Mouse (Mus musculus): ENCODE measurements around the gene Tepsin. TPM values are rescaled to one million over a fixed set of nuclear protein-coding genes. Genes with fewer than 3 reads are reported as not detected.
A peak's percentile ranks its signal among the peaks of the same experiment; 100 is the strongest.

Tepsin gene
- polyA plus RNA-seq, 1 experiment from 2014 or later: 23.0 TPM

DNA sequence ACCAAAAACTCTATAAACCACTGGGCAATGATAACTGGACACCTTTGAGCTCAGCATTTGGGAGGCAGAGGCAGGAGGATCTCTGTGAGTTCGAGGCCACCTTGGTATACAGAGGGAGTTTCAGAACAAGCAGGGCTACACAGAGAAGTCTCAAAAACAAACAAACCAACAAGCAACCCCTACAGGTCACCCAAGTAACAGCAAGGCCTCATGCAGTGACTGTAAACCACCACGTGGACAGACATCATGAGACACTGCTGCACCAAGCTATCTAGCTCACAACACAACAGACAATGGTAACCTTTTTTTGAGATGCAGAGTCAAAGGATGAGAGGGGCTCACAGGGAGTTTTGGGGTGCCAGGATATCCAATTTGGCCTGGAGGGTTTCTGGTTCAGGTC lies 28.3 kb upstream of the Tepsin start:
- no peaks in the 10 kb centered on the region for H3K9me3 ChIP-seq (replicated peaks)
- H3K27ac ChIP-seq: no peak overlapping the region
- H3K4me3 ChIP-seq: no peak overlapping the region
- no peak for DNase-seq (ENCODE audit: low spot score)
- H3K27me3 ChIP-seq (ENCODE audit: low read depth, poor library complexity, severe bottlenecking): no peaks in the 10 kb centered on the region
- peaks cover 88% of the 10 kb centered on the region for H3K36me3 ChIP-seq
- WGBS: 90% methylated on average over 2 of the region's 2 CpGs
- H3K4me1 ChIP-seq: peaks cover 9% of the 10 kb centered on the region; the same call in 1 of the 2 replicates

DNA sequence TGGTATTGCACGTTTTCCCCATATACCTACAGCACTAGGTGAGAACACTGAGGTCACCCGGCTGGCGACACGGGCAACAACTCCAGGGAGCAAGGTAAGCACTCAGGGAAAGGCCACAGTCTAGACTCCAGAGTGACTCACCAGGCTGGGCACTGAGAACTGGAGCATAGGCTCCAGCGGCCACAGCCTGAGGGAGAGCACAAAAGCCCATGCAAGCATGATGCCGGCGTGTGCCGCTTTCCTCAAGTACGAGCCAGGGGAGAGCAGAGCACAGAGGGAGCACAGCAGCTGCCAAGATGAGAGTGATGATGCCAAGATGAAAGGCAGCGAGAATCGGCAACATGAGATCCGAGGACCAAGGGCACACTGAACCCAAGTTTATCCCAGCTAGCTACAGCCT lies 23.6 kb upstream of the Tepsin start:
- H3K36me3 ChIP-seq: peaks cover 86% of the 10 kb centered on the region
- 91% methylated on average over 12 of the region's 12 CpGs for WGBS
- no peaks in the 10 kb centered on the region for H3K27me3 ChIP-seq (ENCODE audit: low read depth, poor library complexity, severe bottlenecking)
- H3K4me3 ChIP-seq: no peak overlapping the region
- H3K9me3 ChIP-seq (replicated peaks): no peaks in the 10 kb centered on the region
- DNase-seq (ENCODE audit: low spot score): no peak
- peaks cover 22% of the 10 kb centered on the region for H3K4me1 ChIP-seq
- peak overlapping the region; percentile 36; the same call in 1 of the 2 replicates for H3K27ac ChIP-seq

- Histone ChIP-seq H3K27ac (0 out of 2 replicates have a peak overlapping the region, but pooled peaks have one; percentile 12), H3K4me1 (peaks cover 26% of the 10 kb centered on the region), H3K4me3 (no peak overlapping the region), H3K36me3 (peaks cover 90% of the 10 kb centered on the region), H3K9me3 (replicated peaks) (no peaks in the 10 kb centered on the region), H3K27me3 (ENCODE audit: low read depth, poor library complexity, severe bottlenecking) (no peaks in the 10 kb centered on the region)
- WGBS: 86% methylated on average over 17 of the region's 17 CpGs
- DNase-seq (ENCODE audit: low spot score): peak; percentile 73
These were observed 22.3 kb upstream of the Tepsin start for GRCm38 (mm10) chr11:120120642-120121420.

- no peaks in the 10 kb centered on the region for H3K9me3 ChIP-seq (replicated peaks)
- peaks cover 33% of the 10 kb centered on the region for H3K4me1 ChIP-seq
- 89% methylated on average over 10 of the region's 10 CpGs for WGBS
- H3K36me3 ChIP-seq: peaks cover 91% of the 10 kb centered on the region
- no peak overlapping the region for H3K4me3 ChIP-seq
- DNase-seq (ENCODE audit: low spot score): no peak
- H3K27me3 ChIP-seq (ENCODE audit: low read depth, poor library complexity, severe bottlenecking): no peaks in the 10 kb centered on the region
- no peak overlapping the region; the same call in 1 of the 2 replicates for H3K27ac ChIP-seq
These were observed 21.5 kb upstream of the Tepsin start for GRCm38 (mm10) chr11:120119936-120120541.

- Histone ChIP-seq H3K9me3 (replicated peaks) (no peaks in the 10 kb centered on the region), H3K27me3 (ENCODE audit: low read depth, poor library complexity, severe bottlenecking) (no peaks in the 10 kb centered on the region), H3K4me3 (no peak overlapping the region), H3K36me3 (peaks cover 94% of the 10 kb centered on the region), H3K4me1 (peaks cover 42% of the 10 kb centered on the region), H3K27ac (peak overlapping the region; percentile 27; the same call in 1 of the 2 replicates)
- WGBS: 96% methylated on average over 7 of the region's 7 CpGs
- DNase-seq (ENCODE audit: low spot score): no peak
These were observed 20.6 kb upstream of the Tepsin start for GRCm38 (mm10) chr11:120119108-120119507.

DNA sequence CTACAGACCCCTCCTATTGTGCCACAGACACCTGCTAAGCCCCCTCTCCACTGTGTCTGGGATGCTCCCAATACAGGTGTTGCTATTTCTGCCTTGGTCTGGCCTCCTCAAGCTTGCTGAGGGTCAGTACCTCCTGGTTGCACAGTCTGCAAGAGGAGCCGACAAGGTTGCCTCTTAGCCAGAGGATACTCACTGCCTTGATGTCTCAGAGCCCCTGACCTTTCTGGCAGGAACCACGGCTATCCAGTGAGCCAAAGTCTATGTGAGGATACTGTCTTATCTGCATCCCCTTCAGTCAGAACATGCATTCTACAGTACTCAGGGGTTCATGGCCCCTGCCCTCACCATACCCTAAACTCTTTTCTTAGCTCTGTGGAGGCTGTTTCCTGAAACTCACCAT lies 19.1 kb upstream of the Tepsin start:
- no peak overlapping the region for H3K27ac ChIP-seq
- peaks cover 93% of the 10 kb centered on the region for H3K36me3 ChIP-seq
- no peak overlapping the region for H3K4me3 ChIP-seq
- no peaks in the 10 kb centered on the region for H3K27me3 ChIP-seq (ENCODE audit: low read depth, poor library complexity, severe bottlenecking)
- H3K9me3 ChIP-seq (replicated peaks): no peaks in the 10 kb centered on the region
- WGBS: 90% methylated on average over 2 of the region's 2 CpGs
- DNase-seq (ENCODE audit: low spot score): no peak
- peaks cover 45% of the 10 kb centered on the region for H3K4me1 ChIP-seq

DNA sequence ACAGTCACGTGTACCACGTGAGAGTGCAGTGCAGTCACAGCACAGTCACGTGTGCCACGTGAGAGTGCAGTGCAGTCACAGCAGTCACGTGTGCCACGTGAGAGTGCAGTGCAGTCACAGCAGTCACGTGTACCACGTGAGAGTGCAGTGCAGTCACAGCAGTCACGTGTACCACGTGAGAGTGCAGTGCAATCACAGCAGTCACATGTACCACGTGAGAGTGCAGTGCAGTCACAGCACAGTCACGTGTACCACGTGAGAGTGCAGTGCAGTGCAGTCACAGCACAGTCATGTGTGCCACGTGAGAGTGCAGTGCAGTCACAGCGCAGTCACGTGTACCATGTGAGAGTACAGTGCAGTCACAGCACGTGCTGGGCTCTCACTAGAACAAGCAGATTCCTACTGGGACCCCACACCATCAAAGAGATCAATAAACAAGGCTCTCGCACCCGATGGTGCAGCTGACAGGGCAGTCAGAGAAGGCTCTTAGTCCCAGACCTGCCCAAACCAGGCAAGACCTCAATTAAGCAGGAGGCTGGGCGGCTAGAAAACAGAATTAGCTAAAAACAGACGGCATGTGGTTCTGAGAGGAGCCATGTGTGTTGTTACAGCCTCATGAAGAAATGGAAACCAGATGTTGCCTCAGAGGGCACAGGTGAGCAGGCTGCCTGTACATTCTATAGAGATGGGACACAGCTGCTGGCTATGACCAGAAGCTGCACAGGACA lies 16.1 kb upstream of the Tepsin start:
- H3K4me3 ChIP-seq: no peak overlapping the region
- 69% methylated on average over 21 of the region's 21 CpGs for WGBS
- peak overlapping the region; percentile 71 for H3K27ac ChIP-seq
- DNase-seq (ENCODE audit: low spot score): peak; percentile 82
- no peaks in the 10 kb centered on the region for H3K27me3 ChIP-seq (ENCODE audit: low read depth, poor library complexity, severe bottlenecking)
- peaks cover 80% of the 10 kb centered on the region for H3K36me3 ChIP-seq
- no peaks in the 10 kb centered on the region for H3K9me3 ChIP-seq (replicated peaks)
- H3K4me1 ChIP-seq: peaks cover 45% of the 10 kb centered on the region

DNA sequence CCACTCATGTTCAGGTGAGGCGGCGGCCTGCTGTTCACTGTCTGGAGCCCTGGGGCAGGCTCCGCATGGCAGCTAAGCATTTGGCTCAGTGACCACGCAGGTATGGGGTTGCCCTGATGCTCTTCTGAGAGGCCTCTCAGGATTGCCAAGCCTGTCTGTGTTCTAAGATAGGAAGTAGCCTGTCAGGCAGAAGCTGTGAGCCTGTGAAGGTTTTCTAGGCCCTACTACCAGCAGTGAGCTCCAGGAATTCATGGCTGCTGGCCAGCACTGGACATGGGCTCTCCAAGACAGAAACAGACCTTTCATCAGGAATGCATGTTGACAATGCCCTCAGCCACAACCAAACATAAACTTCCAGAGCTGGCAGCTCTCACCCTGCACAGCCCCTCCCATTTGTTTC lies 13.6 kb upstream of the Tepsin start:
- H3K36me3 ChIP-seq: peaks cover 81% of the 10 kb centered on the region

GRCm38 (mm10) chr11:120111033-120111432 lies 12.5 kb upstream of the Tepsin start:
- peak; percentile 85 for DNase-seq (ENCODE audit: low spot score)
- Histone ChIP-seq H3K4me3 (no peak overlapping the region), H3K36me3 (peaks cover 80% of the 10 kb centered on the region)

More for the DNA sequence above, 13.6 kb upstream of the Tepsin start:
- Histone ChIP-seq H3K27ac (no peak overlapping the region), H3K4me3 (no peak overlapping the region), H3K9me3 (replicated peaks) (no peaks in the 10 kb centered on the region), H3K27me3 (ENCODE audit: low read depth, poor library complexity, severe bottlenecking) (no peaks in the 10 kb centered on the region), H3K4me1 (peaks cover 53% of the 10 kb centered on the region)
- WGBS: 93% methylated on average over 4 of the region's 4 CpGs
- no peak for DNase-seq (ENCODE audit: low spot score)

GRCm38 (mm10) chr11:120110554-120110953 lies 12.0 kb upstream of the Tepsin start:
- 70% methylated on average over 7 of the region's 7 CpGs for WGBS
- no peak overlapping the region for H3K27ac ChIP-seq
- no peak overlapping the region for H3K4me3 ChIP-seq
- H3K4me1 ChIP-seq: peaks cover 47% of the 10 kb centered on the region
- DNase-seq (ENCODE audit: low spot score): no peak
- peaks cover 81% of the 10 kb centered on the region for H3K36me3 ChIP-seq
- no peaks in the 10 kb centered on the region for H3K27me3 ChIP-seq (ENCODE audit: low read depth, poor library complexity, severe bottlenecking)
- H3K9me3 ChIP-seq (replicated peaks): no peaks in the 10 kb centered on the region

More at GRCm38 (mm10) chr11:120111033-120111432, 12.5 kb upstream of the Tepsin start:
- Histone ChIP-seq H3K9me3 (replicated peaks) (no peaks in the 10 kb centered on the region), H3K27ac (no peak overlapping the region), H3K27me3 (ENCODE audit: low read depth, poor library complexity, severe bottlenecking) (no peaks in the 10 kb centered on the region), H3K4me1 (peaks cover 51% of the 10 kb centered on the region)
- 7% methylated on average over 2 of the region's 2 CpGs for WGBS

DNA sequence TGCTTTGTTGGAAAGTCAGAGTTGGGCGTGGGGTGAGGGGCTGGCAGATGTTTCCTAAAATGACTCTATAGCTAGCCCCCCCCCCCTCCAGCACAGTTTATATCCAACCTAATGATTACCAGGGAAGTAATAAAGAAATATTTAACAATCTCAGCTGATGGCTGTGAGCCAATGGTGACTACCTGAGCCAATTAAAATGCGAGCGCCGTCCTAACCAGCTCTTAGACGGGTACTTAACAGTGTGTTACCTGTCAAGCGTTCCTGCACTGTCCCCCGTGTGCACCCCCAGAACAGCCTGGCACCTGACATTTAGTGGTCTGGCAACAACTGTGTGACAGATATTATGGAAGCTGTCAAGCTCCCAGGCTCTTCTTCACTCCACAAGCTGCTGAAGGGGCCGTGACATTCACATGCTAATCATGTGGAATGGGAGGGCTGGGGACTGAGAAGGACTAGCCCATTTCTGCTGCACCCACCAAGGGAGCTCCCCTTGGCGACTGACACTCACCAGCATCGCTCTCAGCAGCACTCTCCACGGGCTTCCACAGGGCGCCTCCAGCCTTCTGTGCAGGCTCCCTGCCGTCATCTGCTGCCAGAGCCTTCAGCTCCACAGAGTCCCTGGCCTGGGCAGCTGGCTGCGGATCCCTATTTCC lies 11.2 kb upstream of the Tepsin start:
- Histone ChIP-seq H3K36me3 (peaks cover 81% of the 10 kb centered on the region), H3K27me3 (ENCODE audit: low read depth, poor library complexity, severe bottlenecking) (no peaks in the 10 kb centered on the region), H3K4me1 (peaks cover 38% of the 10 kb centered on the region), H3K27ac (no peak overlapping the region), H3K4me3 (no peak overlapping the region), H3K9me3 (replicated peaks) (no peaks in the 10 kb centered on the region)
- DNase-seq (ENCODE audit: low spot score): no peak
- WGBS: 75% methylated on average over 14 of the region's 14 CpGs

DNA sequence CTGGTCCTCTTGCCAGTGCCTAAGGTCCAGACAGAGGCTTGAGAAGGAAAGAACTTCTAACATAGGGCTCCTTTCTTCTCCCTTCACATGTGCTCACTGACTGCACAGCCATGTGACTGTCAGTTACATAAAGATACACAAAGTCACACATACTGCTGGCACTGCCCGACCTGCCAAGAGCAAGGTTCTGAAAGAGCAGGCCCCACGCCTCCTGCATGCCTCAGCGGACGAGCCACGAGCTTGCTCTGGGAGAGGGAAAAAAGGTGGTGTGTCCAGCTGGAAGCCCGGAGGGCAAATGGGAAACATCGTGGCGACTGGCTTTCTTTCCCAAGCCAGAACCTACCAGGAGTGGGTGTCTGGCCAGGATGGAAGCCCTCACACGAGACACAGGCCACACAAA lies 9.3 kb upstream of the Tepsin start:
- H3K9me3 ChIP-seq (replicated peaks): no peaks in the 10 kb centered on the region
- peaks cover 31% of the 10 kb centered on the region for H3K4me1 ChIP-seq
- WGBS: 89% methylated on average over 9 of the region's 9 CpGs
- H3K4me3 ChIP-seq: no peak overlapping the region
- no peak overlapping the region for H3K27ac ChIP-seq
- H3K36me3 ChIP-seq: peaks cover 80% of the 10 kb centered on the region
- H3K27me3 ChIP-seq (ENCODE audit: low read depth, poor library complexity, severe bottlenecking): no peaks in the 10 kb centered on the region
- no peak for DNase-seq (ENCODE audit: low spot score)
